Mouse (Mus musculus) neural tube, embryonic 11.5 days (tissue): ENCODE data around the gene Washc4. TPM values are rescaled to one million over a fixed set of nuclear protein-coding genes. Genes with fewer than 3 reads are reported as not detected.

Experiments used
- ATAC-seq: fragments of 200-750 bp; cut with Nextera tagmentation; 2 replicates; pipeline ENCODE4 v1.8.0; 2017; ENCODE audit warnings: moderate number of reproducible peaks, mild to moderate bottlenecking, moderate TSS enrichment, moderate library complexity; ENCODE audit not compliant: insufficient read depth, low FRiP score, low TSS enrichment
- DNase-seq: peaks from one replicate; pipeline ENCODE4 v3.0.0-alpha.2; 2015; ENCODE audit warnings: low spot score
- H3K27ac ChIP-seq: fragments of 300-500 bp; sonication (generic); 2 replicates; pipeline ENCODE4 v1.5.1; 2014; ENCODE audit warnings: low read depth, mild to moderate bottlenecking, low read length
- H3K27me3 ChIP-seq: fragments of 300-500 bp; sonication (generic); 2 replicates; pipeline ENCODE4 v1.6.1; 2014; ENCODE audit warnings: mild to moderate bottlenecking, low read length, mixed read lengths; ENCODE audit not compliant: control insufficient read depth, insufficient read depth
- H3K36me3 ChIP-seq: fragments of 300-500 bp; sonication (generic); 2 replicates; pipeline ENCODE4 v1.6.1; 2014; ENCODE audit warnings: mild to moderate bottlenecking, low read length, moderate library complexity, mixed read lengths; ENCODE audit not compliant: control insufficient read depth, insufficient read depth
- H3K4me1 ChIP-seq: fragments of 300-500 bp; sonication (generic); 2 replicates; pipeline ENCODE4 v1.6.1; 2014; ENCODE audit warnings: low read length, mixed read lengths; ENCODE audit not compliant: control insufficient read depth, insufficient read depth
- H3K4me2 ChIP-seq: fragments of 300-500 bp; sonication (generic); 2 replicates; pipeline ENCODE4 v1.6.1; 2014; ENCODE audit warnings: low read depth, mild to moderate bottlenecking, moderate library complexity
- H3K4me3 ChIP-seq: fragments of 300-500 bp; sonication (generic); 2 replicates; pipeline ENCODE4 v1.5.1; 2014; ENCODE audit warnings: low read depth, low read length
- H3K9ac ChIP-seq: fragments of 300-500 bp; sonication (generic); 2 replicates; pipeline ENCODE4 v1.6.1; 2014; ENCODE audit warnings: mild to moderate bottlenecking, low read length
- H3K9me3 ChIP-seq: fragments of 300-500 bp; sonication (generic); 2 replicates; pipeline ENCODE4 v1.6.1; 2016; ENCODE audit warnings: low read length; ENCODE audit not compliant: control insufficient read depth
- WGBS: fragments of 180-500 bp; shearing (Covaris S2); extraction: QIAGEN DNeasy Blood & Tissue Kit; methylation state at CpG from one replicate; pipeline ENCODE4 v1.1.7; 2014; 5-methylcytosine and 5-hydroxymethylcytosine counted together
- polyA plus RNA-seq: library from polyadenylated mRNA; unstranded; fragments of >200 nt; fragmentation: Nextera tagmentation; extraction: Ambion mirVana; gene quantifications from 2 replicates; pipeline ENCODE4 v1.2.1, GENCODE M21; 2014

Washc4 gene
- polyA plus RNA-seq, 1 experiment from 2014 or later, result 40.1 TPM

DNA sequence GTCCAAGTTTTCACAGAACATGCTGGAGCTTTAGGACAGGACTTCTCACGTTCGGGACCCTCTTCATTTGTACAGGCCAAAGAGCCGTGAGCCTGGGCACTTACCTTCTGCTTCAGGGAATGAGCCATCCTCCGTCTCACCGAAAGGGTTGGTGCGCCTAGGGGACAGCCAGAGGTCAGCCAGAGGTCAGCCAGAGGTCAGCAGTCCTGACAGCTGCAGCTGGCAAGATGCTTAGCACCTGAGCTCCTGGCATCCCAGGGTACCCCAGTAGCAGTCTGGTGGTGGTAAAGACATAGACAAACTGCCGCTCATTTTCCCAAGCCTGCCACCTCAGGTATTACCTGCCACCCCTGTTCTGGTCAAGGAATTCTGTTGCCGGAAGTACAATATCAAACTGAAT lies 65.0 kb downstream of the Washc4 start:
- no peak overlapping the region for H3K27ac ChIP-seq
- no peaks in the 10 kb centered on the region for H3K9me3 ChIP-seq
- no peak overlapping the region for H3K4me2 ChIP-seq
- H3K27me3 ChIP-seq, result no peaks in the 10 kb centered on the region
- H3K9ac ChIP-seq, result no peak overlapping the region
- no peak for DNase-seq
- H3K36me3 ChIP-seq, result peaks cover 4% of the 10 kb centered on the region; the same call in 1 of the 2 replicates
- peaks cover 13% of the 10 kb centered on the region; the same call in 1 of the 2 replicates for H3K4me1 ChIP-seq
- 67% methylated on average over 8 of the region's 8 CpGs for WGBS
- no peak for ATAC-seq
- H3K4me3 ChIP-seq, result no peak overlapping the region

DNA sequence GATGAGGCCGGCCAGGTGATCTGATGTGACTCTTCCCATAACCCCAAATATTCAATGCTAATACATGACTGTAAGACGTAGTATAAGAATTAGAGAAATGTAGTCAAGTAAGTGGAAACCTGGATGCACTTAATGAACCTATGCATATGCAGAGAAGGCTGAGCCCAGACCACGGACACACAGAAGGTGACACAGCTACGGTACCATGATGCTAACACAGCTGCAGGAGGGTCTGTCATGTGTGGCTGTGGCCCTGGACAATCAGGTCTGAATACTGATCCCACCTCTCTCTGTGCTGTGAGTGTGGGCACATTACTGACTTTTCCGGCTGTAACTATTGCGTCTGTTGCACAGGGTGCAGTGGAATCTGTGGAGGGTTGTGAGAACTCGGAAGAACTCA lies 67.0 kb downstream of the Washc4 start:
- Histone ChIP-seq H3K27ac (no peak overlapping the region), H3K27me3 (no peaks in the 10 kb centered on the region), H3K9ac (no peak overlapping the region), H3K4me1 (peaks cover 8% of the 10 kb centered on the region; the same call in 1 of the 2 replicates), H3K4me2 (no peak overlapping the region), H3K4me3 (no peak overlapping the region), H3K36me3 (peaks cover 2% of the 10 kb centered on the region; the same call in 1 of the 2 replicates), H3K9me3 (no peaks in the 10 kb centered on the region)
- 93% methylated on average over 7 of the region's 7 CpGs for WGBS
- ATAC-seq (no peak), DNase-seq (no peak)

DNA sequence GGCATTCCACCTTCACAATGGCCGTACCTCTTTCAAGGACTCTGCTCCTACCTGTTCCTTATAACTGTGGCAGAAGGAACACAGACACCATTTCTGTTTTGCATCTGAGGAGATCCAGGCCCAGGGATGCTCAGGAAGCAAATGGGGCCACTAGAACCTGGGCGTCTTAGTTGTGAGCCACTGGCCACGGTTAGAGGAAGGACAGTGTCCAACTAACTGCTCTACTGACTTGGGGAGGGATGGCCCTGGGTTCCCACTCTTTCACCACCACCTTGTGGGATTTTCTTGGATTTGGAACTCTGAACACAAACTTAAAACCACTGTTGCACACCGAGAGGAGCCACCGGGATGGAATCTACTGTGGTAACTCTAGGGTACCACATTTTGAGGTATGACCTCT lies 68.3 kb downstream of the Washc4 start:
- Histone ChIP-seq H3K9me3 (no peaks in the 10 kb centered on the region), H3K36me3 (peaks cover 2% of the 10 kb centered on the region; the same call in 1 of the 2 replicates), H3K4me3 (no peak overlapping the region), H3K27ac (no peak overlapping the region), H3K4me1 (no peaks in the 10 kb centered on the region), H3K9ac (no peak overlapping the region), H3K4me2 (no peak overlapping the region), H3K27me3 (no peaks in the 10 kb centered on the region)
- WGBS, result over 99% methylated on average over 5 of the region's 5 CpGs
- no peak for DNase-seq
- no peak for ATAC-seq

DNA sequence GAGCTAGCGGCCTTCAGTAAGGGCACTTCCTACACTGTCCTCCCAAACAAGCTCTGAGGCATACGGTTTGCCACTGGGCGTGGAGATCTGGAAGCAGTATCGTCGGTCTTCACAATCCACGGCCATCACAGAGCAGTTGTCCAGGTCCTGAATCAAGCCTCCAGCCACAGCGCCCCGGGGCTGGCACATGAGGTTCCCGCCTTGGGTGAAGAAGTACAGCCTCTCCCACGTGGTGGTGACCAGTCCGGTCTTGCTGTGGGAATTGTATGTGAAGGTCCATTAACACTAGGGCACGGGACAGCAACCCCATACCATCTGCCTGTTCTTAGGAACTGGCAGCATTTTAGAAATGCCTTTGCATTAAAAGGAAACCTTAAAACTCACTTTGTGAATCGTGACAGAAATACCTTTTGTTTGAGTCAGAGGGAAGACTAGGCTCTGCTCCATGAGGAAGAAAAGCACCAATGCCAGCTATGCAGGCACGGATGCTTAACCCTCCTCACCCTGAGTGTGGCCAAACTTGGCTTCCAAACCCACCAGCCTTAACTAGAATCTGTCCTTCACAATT lies 69.2 kb downstream of the Washc4 start:
- 93% methylated on average over 14 of the region's 14 CpGs for WGBS
- Histone ChIP-seq H3K4me1 (no peaks in the 10 kb centered on the region), H3K27ac (no peak overlapping the region), H3K4me3 (no peak overlapping the region), H3K9me3 (no peaks in the 10 kb centered on the region), H3K9ac (no peak overlapping the region), H3K4me2 (no peak overlapping the region), H3K36me3 (peaks cover 2% of the 10 kb centered on the region; the same call in 1 of the 2 replicates), H3K27me3 (no peaks in the 10 kb centered on the region)
- no peak for DNase-seq
- no peak for ATAC-seq

DNA sequence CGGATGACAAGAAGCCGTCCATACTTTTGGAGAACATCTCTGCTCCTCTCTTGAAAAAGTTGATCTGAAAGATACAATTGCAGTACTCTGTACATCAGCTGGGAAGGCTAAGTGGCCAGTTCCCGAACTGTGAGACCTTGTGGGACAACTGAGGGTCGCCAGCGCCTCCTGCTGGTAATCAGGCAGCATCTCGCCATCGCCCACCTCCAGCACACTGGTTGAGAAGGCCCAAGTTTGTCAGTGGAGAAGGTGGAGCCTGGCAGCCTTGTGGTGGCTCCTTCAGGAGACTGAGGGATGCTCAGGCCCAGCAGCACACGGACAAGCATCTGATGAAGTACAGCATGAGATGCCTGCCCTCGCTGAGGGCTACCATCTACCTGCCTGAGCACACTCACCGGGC lies 73.8 kb downstream of the Washc4 start:
- Histone ChIP-seq H3K27me3 (no peaks in the 10 kb centered on the region), H3K27ac (no peak overlapping the region), H3K4me3 (no peak overlapping the region), H3K4me1 (no peaks in the 10 kb centered on the region), H3K9ac (no peak overlapping the region), H3K36me3 (no peaks in the 10 kb centered on the region), H3K9me3 (no peaks in the 10 kb centered on the region), H3K4me2 (no peak overlapping the region)
- DNase-seq, result peak; percentile 58
- 57% methylated on average over 10 of the region's 10 CpGs for WGBS
- ATAC-seq, result no peak

DNA sequence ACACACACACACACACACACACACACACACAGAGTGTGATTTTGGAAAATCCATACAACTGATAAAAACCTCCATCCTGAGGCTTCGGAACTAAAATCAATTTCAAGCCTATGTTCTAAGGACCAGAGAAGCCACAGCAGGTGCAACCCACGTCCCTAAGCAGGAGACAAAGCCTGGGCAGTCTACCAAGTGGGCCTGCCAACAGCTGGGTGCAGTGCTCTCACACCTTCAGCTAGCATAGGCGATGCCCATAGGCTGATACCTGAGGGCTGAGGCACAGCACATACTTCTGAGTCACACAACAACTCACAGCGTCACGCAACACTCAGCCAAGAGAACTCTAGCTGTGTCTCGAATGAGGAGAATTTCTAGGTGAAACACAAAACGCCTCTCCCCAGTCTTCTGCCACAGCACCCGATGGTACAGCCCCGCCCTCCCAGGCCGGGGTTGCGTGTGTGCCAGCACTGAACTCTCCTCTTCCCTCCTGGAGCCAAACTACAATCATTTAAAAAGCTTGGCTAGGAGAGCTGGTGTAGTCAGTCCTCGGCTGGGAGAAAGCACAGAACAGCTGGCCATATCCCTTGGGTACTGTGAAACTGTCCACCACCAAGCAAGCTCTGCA lies 75.4 kb downstream of the Washc4 start:
- Histone ChIP-seq H3K9ac (no peak overlapping the region), H3K27me3 (no peaks in the 10 kb centered on the region), H3K4me1 (no peaks in the 10 kb centered on the region), H3K9me3 (no peaks in the 10 kb centered on the region), H3K27ac (no peak overlapping the region), H3K4me2 (no peak overlapping the region), H3K36me3 (no peaks in the 10 kb centered on the region; the same call in 1 of the 2 replicates), H3K4me3 (no peak overlapping the region)
- WGBS, result 82% methylated on average over 12 of the region's 12 CpGs
- ATAC-seq (no peak), DNase-seq (no peak)

DNA sequence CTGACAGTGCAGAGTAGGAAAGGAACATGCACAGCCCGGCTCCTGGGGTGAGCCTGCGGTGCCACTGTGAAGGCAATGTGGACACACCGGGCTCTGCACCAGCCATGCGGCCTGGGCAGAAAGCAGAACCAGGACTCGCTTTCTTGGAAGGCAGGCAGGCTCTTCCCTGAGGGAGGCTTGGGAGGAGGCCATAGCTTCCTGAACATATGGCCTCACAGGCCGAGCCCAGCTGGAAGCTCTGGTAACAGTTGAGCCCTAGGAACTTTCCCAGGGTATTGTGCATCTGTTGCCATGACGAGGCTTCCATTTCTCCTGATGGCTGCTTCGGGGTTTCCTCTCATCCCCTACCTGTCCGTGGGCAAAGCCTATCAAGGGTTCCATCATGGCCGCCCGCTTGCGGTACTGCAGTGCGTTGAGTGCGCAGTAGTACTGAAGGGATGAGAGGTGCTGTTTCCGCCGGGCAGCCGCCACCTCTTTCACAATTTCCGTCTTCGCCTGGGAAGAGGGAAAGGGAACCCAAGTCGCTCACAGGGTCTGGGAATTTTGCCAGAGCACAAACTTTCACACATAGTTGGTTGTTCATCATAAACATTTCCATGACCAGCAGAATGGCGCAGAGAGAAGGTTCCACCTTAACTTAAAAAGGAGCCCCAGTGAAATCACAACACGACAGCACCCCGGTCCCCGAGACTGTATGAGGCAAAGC lies 77.0 kb downstream of the Washc4 start:
- Histone ChIP-seq H3K27ac (no peak overlapping the region), H3K27me3 (no peaks in the 10 kb centered on the region), H3K9ac (no peak overlapping the region), H3K9me3 (no peaks in the 10 kb centered on the region), H3K4me1 (no peaks in the 10 kb centered on the region), H3K4me2 (no peak overlapping the region), H3K36me3 (no peaks in the 10 kb centered on the region; the same call in 1 of the 2 replicates), H3K4me3 (no peak overlapping the region)
- no peak for ATAC-seq
- 90% methylated on average over 24 of the region's 24 CpGs for WGBS
- DNase-seq, result no peak

DNA sequence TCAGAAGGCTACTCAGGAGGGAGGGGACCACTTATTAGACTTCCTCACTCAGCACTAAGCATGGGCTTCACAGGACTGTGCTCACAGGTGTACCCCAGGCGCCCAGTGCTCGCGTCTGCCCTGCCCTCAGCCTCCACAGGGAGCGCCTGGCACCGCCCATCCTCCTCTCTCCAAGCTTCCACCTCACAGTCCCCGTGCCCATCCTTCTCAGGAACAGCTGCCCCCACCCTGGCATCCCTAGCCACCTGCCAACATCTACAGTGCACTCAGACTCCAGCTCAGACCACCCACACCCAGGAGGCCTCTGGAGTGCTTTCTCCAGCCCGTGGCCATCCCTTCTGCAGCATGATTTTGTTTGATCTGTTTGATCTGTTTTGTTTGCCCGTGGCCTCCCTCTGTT lies 80.5 kb downstream of the Washc4 start:
- Histone ChIP-seq H3K4me2 (no peak overlapping the region), H3K9me3 (no peaks in the 10 kb centered on the region), H3K27ac (no peak overlapping the region), H3K9ac (no peak overlapping the region), H3K27me3 (no peaks in the 10 kb centered on the region), H3K4me3 (no peak overlapping the region), H3K36me3 (no peaks in the 10 kb centered on the region; the same call in none of the 2 replicates), H3K4me1 (no peaks in the 10 kb centered on the region)
- no peak for DNase-seq
- ATAC-seq, result no peak
- 82% methylated on average over 8 of the region's 8 CpGs for WGBS
